ENCODE assay signal across 14 mouse cellular contexts in genomic region chr8:119568951-119569350, GRCm38 (mm10). TPM values are rescaled to one million over a fixed set of nuclear protein-coding genes. Genes with fewer than 3 reads are reported as not detected.
"Had no signal": no experiment of that assay in that cellular context is flagged by ENCODE, and none has a peak within 500 bp of the region (broad histone marks: within the 10 kb centered on the region; RNA-seq: fewer than 3 reads in every experiment).

No protein-coding gene starts in this region.

- DNase-seq: kidney, adult 18-20 months; left cerebral cortex, postnatal 4 days; lung, embryonic 14.5 days; lung, postnatal 10 days; lung, postnatal 4 days; right cerebral cortex, postnatal 14 days had no signal

- H3K27me3 ChIP-seq: limb, embryonic 15.5 days; liver, embryonic 12.5 days; neural tube, embryonic 13.5 days had no signal

- H3K9ac ChIP-seq: kidney, embryonic 15.5 days; limb, embryonic 15.5 days; liver, embryonic 12.5 days; lung, embryonic 14.5 days; neural tube, embryonic 13.5 days had no signal

- H3K4me2 ChIP-seq: kidney, embryonic 15.5 days; limb, embryonic 15.5 days; liver, embryonic 12.5 days; lung, embryonic 14.5 days; neural tube, embryonic 13.5 days had no signal

- H3K9me3 ChIP-seq: kidney, embryonic 15.5 days; limb, embryonic 15.5 days; liver, embryonic 12.5 days; midbrain, embryonic 10.5 days; neural tube, embryonic 13.5 days had no signal

- H3K4me3 ChIP-seq: kidney, embryonic 15.5 days; limb, embryonic 15.5 days; liver, embryonic 12.5 days; midbrain, embryonic 10.5 days; neural tube, embryonic 13.5 days had no signal

- H3K27ac ChIP-seq: kidney, embryonic 15.5 days; limb, embryonic 15.5 days; liver, embryonic 12.5 days; midbrain, embryonic 10.5 days; neural tube, embryonic 13.5 days had no signal

- ATAC-seq: liver, embryonic 12.5 days; midbrain, embryonic 16.5 days had no signal

RNA-seq across cellular contexts. Expression of gene Dnaaf1, which starts 6.1 kb away (rescaled TPM):
- polyA plus RNA-seq: lung, embryonic 14.5 days; spleen, adult 2 months had no signal

RNA-seq across cellular contexts. Expression of gene Adad2, which starts 43.6 kb away (rescaled TPM):
- polyA plus RNA-seq: kidney, embryonic 15.5 days; liver, embryonic 12.5 days; liver, embryonic 16.5 days; lung, embryonic 14.5 days; neural tube, embryonic 13.5 days; spleen, adult 2 months had no signal
